Mouse (Mus musculus): ENCODE measurements around the gene Defb39.

DNA sequence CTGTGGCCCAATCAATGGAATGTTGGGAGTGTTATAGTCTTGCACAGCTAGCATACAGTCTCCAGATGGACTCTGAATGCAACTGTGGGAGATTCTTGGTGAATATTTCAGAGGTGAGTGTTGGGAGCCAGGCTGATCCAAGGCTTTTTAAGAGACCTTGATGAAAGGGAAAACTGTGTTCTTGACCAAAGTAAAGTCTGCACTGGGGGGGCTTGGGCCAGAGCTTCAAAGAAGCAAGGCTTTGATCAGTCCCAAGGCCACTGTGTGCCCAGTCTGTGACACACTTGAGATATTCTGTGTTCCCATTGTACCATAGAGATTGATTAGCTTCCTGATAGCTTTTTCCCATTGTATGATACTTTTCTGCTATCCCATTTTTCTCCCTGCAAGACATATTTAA lies 1.7 kb downstream of the Defb39 start:
- no peak for TF ChIP-seq ZNF384 (IDR thresholded peaks at IDR 0.05; ENCODE audit: low read depth, low read length)
- no peak for TF ChIP-seq ZC3H11A (IDR thresholded peaks at IDR 0.05; ENCODE audit: borderline replicate concordance, low read depth, low read length)
- no peak for TF ChIP-seq HCFC1 (IDR thresholded peaks at IDR 0.05; ENCODE audit: borderline replicate concordance, insufficient read depth, low read length)
- TF ChIP-seq CHD2 (IDR thresholded peaks at IDR 0.05; ENCODE audit: low read depth, low read length), result no peak
- no peak for TF ChIP-seq MAFK (IDR thresholded peaks at IDR 0.05; ENCODE audit: insufficient read depth, low read depth, low read length)

Measured in ES-E14 (cell line).